Mouse (Mus musculus) forelimb bud, embryonic 11.5 days (tissue): Measurements from ENCODE around the gene Gcm2.

Experiments
- DNase-seq: peaks from one replicate; pipeline ENCODE4 v3.0.0-alpha.2; 2012; ENCODE audit warnings: low read depth, low spot score

Gcm2 gene

GRCm38 (mm10) chr13:41079859-41080258, 31.0 kb downstream of the Gcm2 start:
- no peak for DNase-seq

DNA sequence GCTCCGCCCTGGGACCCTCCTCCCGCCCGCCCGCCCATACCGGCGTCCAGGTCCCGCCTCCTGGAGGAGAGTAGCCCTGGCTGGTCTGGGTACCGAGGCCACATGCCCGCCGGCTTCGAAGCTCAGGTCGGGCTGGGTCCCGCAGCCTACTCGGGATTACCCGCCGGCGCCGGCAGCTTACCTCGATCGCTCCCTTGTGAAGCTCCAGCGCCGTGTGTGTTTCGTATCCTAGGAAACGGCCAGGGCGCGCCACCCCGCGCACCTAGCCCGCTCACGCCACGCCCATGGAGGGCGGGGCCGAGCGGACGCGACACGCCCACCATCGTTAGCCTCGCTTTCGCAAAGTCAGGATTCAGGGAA, 31.4 kb downstream of the Gcm2 start, which contains the start of gene Mak:
TSS of gene Mak (minus strand) at position 286 of the 360 bp plus-strand sequence.
- DNase-seq, result peak; percentile 80

DNA sequence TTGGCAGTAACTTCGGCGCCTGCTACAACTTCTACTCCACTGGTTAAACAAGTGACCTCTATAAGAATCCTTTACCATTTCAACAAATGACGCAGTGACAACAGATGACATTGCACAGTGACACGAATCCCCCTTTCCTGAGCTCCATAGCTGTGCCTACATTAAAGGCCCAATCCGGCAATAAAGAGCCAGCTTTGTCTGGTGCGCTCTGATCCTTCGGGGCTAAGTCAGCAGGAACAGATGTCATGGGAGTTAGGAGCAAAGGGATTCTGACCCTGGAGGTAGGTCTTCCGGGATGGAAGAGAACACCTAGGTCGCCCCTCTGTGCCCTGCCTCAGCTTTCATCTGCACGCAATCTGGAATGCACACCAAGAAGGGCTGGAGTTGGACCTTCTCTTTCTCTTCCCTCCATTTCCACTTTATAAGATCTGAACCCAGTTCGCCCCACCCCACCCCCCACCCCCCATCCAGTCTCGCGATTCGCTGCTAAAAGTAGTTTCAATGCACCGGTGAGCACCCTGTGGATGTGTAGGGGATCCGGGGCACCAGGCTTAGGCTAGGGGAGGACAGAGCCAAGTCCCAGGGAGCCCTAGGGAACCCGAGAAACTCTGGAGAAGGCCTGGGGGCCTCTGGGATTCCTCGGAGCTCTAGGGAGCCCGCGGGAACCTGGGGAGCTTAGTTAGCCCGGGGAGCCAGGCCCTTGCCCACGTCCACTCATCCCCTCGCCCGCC, 32.0 kb downstream of the Gcm2 start:
- DNase-seq, result no peak

DNA sequence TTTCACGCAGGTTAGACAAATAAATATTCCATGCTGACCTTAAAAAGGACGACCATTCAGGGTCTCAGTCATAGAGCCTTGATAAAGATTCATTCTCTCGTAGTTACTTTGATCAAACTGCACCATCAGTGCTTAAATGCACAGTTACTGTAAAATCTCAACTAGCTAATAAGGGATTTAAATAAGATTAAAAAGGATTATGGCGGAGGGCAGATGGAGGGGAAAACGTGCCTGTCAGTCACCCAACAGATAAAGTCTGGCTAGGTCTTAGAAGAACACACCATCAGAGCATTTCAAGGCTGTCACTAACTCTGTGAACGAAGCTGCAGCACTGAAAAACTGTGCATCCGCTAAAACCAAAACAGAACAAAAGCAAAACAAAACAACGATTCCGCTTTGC, 32.9 kb downstream of the Gcm2 start:
- DNase-seq, result no peak

DNA sequence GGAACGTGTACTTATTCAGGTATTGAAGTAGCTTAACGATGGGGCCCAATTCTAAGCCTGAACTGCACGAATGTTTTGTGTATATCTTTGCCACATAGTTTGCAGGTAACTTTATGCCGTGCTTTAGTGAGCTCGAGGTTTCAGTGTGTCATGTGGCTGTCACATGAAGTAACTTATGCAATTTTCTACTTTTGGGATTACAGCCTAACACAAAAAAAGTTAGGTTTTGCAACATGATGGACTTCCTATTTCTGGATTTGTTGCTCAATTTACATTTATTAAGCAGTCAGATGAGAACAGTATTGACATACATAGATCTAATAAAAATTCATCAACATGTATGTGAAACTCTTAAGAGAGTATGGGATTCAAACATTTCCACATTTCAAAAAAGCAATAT, 37.0 kb downstream of the Gcm2 start:
- no peak for DNase-seq

GRCm38 (mm10) chr13:41071617-41072016, 39.2 kb downstream of the Gcm2 start:
- no peak for DNase-seq

DNA sequence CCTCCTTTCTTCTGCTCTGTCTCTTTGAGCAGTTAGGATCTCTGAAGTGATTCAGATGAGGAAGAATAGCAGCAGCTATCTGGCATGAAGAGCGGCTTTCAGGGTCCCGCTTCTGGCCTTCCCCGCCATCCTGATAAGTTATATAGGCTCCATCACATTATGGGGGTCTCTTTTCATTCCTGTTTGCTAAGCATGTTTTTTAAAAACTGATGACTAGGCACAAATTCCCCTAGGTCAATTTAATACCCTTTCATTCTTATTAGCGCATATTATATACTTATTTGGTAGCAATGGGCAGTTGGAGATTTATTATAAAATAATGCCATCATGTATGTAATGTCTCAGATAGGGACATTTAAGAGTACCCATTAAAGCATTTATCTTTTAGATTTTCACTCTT, 43.2 kb downstream of the Gcm2 start:
- no peak for DNase-seq

DNA sequence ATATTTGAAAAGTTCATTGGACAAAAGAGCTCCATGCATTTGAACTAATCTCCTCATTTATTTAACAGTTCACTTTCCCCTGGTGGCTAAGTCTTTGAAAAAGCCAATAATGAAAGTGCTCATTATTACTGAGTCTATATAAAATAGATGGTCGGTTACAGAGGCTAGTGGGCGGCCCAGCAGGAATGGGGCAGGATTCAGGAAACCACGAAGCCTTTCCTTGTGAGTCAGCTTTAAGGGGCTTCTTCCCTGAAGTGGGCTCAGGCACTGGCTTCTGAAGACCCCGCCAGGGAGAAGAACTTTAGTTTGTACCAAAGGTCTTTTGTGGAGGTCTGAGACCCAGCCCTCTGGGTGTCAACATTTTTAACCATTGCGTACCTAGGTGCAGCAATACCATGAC, 58.9 kb downstream of the Gcm2 start:
- DNase-seq, result no peak
